Mouse (Mus musculus) brain, embryonic 14.5 days (tissue): ENCODE measurements around the gene Agbl3.

Experiments used
- CTCF ChIP-seq: fragments of 200-500 bp; IDR thresholded peaks from 2 replicates; pipeline ENCODE4 v1.5.1; 2012; ENCODE audit warnings: inconsistent platforms, mild to moderate bottlenecking, moderate library complexity, borderline replicate concordance; ENCODE audit not compliant: insufficient read depth, insufficient read length; ENCODE audit errors: extremely low read depth
- POLR2A ChIP-seq: fragments of 200-500 bp; IDR thresholded peaks from 2 replicates; pipeline ENCODE4 v1.6.1; 2012; ENCODE audit warnings: mild to moderate bottlenecking, inconsistent platforms, borderline replicate concordance; ENCODE audit not compliant: poor library complexity, insufficient read depth, insufficient read length, severe bottlenecking; ENCODE audit errors: extremely low read depth

DNA sequence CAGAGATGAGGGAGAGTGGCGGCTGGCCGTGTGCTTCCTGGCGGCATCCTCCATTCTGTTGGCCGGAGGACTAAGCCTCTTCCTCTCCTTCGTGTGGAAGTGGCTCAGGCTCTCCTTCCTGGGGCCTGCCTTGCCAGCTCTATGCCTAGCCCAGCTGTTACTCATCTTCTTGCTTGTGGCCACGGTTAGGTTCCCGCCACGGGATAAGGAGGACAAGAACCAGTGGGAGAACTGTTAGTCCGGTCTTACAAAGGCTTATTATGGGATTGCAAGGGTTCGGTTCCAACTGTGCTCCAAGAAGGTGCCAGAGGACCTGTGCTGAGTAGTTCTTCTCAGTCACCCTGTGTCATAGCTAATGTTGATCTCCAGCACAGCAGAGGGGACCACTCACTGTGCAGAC, 92.6 kb downstream of the Agbl3 start:
- TF ChIP-seq CTCF (no peak), POLR2A (no peak)
